Mouse (Mus musculus) right cerebral cortex, adult 2 months (tissue): ENCODE data around the gene Trove2.

Experiments
- DNase-seq, 2 experiments: peaks; one replicate each; pipeline ENCODE4 v3.0.0; 2021 to 2022; ENCODE audit warnings: low spot score in 2 of 2

Trove2 gene

GRCm38 (mm10) chr1:143776446-143777411, at the start of gene Trove2, which contains the start of gene Uchl5:
Trove2 (minus strand) TSS chr1:143777068.
Uchl5 (plus strand) TSS chr1:143777272.
- DNase-seq = peak; percentile 97 to 99

DNA sequence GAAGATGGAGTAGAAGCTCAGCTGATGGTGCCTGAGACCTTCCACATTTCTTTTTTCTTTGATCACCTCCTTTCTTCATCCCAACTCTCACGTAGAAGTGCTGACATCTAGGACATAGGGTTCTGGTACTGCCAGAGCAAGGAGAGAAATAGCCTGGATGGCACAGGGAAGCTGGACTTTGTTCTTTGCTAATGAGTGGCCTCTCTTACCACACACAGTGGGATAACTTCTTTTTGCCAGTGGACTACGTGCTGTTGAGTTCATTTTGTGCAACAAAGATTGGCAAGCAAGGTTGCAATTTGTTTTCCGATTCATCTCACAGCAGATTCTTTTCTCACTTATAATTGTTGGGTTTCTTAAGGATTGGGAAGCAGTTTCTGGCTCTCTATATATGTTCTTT, 45.8 kb upstream of the Trove2 start:
- DNase-seq = no peak

- no peak for DNase-seq
Observed at GRCm38 (mm10) chr1:143820096-143820877, 43.4 kb upstream of the Trove2 start.

- DNase-seq = peak; percentile 78 to 79
Observed at GRCm38 (mm10) chr1:143813676-143814360, 37.0 kb upstream of the Trove2 start.

DNA sequence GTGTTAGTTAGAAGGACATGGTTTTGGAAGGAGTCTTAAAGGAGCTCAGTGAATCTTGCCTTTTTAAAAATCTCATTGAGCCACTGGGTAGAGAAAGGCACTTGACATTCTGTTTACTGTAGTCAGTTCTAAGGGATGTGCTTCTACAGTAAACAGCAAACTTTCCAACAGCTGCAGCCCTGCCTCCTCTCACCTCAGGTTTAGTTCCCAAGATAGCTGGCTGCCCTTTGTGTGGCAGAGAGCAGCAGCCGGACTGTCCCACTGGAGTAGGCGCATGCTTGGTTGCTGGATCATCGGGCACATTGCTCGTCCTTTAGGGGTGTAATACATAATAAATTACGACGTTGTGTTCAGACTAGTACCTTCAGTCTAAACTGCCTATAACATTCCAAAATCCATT, 32.2 kb upstream of the Trove2 start:
- no peak for DNase-seq

DNA sequence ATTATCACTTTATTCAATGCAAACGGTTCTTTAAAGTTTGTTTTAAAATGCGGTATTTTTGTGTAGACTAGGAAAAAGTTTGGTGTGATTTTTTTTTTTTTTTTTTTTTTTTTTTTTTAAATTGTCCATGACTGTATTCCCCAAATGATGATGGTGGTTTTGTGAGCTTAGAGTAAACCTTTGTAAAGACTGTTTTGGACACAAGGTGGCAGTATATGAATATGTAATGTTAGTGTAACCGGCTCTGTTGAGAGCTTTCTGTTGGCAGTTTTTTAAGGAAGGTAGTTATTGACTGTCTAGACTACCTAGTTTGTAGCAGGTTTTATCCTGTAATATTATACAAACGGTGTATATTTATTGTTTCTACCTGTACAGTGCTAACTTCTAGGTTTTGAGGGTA, 26.7 kb upstream of the Trove2 start:
- peak in 1 of 2 experiments; percentile 27 for DNase-seq

DNA sequence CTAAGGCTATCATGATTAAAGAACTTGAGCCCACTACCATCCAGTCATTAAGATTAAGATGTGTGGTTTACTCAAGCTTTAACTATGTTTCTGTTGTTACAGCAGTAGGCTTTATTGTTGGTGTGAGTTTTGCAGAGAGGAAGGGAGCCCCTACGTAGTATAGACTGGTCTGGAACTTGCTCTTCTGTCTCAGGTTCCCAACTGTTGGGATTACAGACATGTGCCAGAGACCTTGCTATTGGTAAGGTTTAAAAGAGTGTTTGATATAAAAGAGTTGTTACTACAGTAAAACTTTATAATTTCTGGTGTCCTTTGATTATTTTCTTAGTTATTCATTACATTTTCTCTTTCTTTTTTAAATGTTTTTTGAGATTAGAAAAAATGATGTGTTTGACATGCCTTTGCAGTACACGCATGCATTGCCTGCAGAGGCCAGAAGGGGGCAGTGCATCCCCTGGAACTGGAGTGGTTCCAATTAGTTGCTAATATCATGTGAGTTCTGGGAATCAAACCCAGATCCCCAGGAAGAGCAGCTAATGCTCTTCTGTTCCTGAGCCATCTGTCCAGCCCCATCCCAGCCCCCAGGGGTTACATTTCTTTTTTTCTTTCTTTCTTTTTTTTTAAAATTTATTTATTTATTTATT, 11.8 kb upstream of the Trove2 start:
- no peak for DNase-seq

- DNase-seq = peak; percentile 24 to 32
Observed at GRCm38 (mm10) chr1:143777558-143778218, 820 bp upstream of the Trove2 start.

DNA sequence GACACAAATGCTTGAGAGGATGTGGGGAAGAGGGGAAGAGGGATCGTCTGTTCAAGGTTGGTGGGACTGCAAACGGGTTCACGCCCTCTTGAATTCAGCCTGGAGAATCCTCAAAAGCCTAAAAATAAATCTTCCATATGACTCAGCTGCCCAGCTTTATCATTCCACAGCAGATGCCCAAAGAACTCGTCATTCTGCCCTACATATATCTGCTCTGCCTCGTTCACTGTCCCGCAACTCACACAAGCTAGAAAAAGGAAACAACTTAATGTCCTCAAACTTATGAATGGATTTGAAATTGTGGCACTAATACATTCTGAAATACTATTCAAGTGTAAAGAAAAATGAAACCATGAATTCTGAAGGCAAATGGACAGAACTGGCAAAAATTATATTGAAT, 3.0 kb downstream of the Trove2 start:
- DNase-seq = no peak

GRCm38 (mm10) chr1:143773082-143773481, 3.8 kb downstream of the Trove2 start:
- no peak for DNase-seq

DNA sequence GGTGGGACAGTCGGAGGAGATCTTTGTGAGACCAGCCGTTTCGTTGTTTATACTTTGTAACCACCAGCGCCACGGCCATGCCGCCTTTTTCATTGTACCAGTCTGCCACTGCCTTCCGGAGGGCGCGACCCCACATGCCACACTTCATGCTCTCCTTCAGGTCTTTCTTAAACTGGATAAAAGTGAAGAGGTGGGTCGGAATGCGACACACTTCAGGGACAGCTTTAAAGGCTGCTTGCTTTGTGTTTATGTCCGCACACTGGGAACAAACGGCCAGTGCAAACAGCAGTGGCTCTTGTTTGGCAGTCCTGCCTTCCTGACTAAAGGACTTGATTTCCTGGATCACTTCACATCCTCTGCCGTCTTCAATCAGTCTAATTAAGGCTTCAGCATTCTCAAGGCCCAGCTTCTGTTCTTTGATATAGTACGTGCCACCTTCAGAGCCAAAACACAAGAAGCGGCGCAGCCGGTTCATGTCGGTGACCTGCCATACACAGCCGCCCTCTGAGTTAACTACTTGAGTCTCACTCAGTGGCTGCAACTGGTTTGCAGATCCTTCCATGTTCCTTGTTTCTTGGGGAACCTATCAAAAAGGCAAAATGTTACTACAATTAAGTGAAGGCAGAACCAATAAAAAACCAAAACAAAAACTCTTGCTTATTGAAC, 6.3 kb downstream of the Trove2 start:
- DNase-seq = no peak

DNA sequence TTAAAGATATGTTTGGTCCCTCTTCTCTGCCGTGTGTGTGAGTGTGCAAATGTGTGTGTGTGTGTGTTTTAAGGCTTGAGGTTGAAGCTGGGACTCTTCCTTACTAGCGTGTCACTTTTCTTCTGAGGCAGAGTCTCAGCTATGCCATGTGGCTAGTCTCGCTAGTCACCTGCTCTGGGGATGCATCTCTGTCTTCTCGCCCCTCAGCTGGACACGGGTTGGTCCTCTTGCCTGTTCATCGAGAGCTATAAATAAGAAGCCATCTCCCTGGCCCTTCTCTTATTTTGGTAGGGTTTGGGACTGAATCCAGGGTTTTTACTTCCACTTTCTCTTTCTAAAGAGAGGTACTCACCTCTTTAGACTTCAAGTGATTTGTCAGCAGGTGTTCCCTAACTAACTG, 10.6 kb downstream of the Trove2 start:
- no peak for DNase-seq

DNA sequence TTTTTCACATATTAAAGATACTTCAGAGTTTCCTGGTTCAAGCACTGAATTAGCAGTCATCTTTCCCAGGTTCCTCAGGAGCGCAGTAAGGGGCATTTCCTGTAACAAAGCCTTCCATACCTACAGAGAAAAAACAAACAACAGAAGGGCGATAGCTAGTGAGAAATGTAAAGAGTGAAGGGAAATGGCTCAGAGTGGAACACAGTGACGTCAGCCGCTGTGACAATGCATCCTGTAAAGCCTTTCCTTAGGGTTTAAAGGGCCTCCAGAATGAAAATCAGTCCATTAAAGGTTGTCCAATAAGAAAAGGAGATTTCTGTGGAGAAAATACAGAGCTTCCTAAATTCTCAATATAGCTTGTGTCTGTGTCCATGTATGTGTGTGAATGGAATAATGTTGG, 11.1 kb downstream of the Trove2 start:
- DNase-seq = no peak

- DNase-seq = no peak
Observed at GRCm38 (mm10) chr1:143764443-143764842, 12.4 kb downstream of the Trove2 start.

- DNase-seq = no peak
Observed at GRCm38 (mm10) chr1:143762159-143762558, 14.7 kb downstream of the Trove2 start.

DNA sequence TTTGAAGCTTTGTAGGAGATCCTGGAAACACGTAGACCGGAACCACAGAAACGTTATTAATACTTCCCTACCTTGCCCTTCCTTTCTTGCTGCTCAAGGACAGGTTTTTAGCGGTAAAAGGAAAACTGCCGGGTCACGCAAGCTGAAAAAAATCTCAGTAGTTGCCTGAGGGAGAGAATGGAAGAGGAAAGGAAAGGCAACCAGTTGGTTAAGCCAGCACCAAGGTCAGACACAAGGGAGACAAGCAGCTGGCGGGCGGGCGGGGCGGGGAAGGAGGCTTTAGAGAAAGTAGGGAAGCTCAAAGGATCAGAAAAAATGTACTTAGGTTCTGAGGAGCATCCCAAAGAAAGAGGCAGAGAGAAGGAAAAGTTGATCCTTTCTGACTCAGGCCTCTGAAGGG, 31.0 kb downstream of the Trove2 start:
- DNase-seq = no peak

- DNase-seq = no peak
Observed at GRCm38 (mm10) chr1:143742186-143742585, 34.7 kb downstream of the Trove2 start.

DNA sequence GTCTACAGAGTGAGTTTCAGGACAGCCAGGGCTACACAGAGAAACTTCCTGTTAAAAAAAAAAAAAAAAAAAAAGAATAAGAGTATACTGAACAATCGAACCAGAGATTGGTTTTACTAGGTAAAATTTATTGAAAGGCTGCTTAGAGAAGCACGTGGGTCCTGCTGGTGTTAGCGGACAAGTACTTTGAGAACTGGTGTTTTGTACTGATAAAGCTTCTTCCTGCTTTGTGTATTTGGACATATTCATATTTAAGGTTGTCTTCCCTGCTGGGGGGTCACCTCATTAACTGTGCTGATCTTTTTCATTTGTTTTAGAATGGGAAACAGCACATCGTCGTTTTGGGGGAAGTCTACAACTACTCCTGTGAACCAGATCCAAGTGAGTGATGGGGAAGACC, 35.5 kb downstream of the Trove2 start:
- DNase-seq = no peak

DNA sequence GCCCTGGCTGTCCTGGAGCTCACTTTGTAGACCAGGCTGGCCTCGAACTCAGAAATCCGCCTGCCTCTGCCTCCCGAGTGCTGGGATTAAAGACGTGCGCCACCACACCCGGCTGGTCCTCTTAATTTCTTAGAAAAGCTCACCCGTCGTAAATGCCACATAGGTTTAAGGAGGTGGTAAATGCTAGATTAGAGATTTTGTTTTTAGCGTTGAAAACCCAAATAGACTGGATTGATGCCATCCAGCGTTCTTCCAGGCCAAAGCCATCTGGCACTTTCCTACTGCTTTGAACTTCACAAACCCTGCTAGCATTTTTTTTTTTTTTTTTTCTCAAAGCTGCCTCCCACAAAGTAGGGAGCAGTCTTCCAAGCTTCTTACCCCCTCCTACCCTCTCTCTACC, 36.3 kb downstream of the Trove2 start:
- DNase-seq = peak in 1 of 2 experiments; percentile 31
